Mouse (Mus musculus) cortical plate, adult 2 months (tissue): Measurements from ENCODE around the gene Sbk1. TPM values are rescaled to one million over a fixed set of nuclear protein-coding genes. Genes with fewer than 3 reads are reported as not detected.

ENCODE experiments used
- H3K27ac ChIP-seq: fragments of 200-500 bp; 2 replicates; pipeline ENCODE4 v1.5.1; 2012; ENCODE audit warnings: low read length, control low read depth, inconsistent platforms; ENCODE audit not compliant: insufficient read depth
- H3K4me1 ChIP-seq: fragments of 200-500 bp; 2 replicates; pipeline ENCODE4 v1.6.1; 2011; ENCODE audit warnings: low read length; ENCODE audit not compliant: control insufficient read depth, insufficient read depth
- H3K4me3 ChIP-seq: fragments of 200-500 bp; 2 replicates; pipeline ENCODE4 v1.5.1; 2011; ENCODE audit warnings: mild to moderate bottlenecking, low read length, control low read depth; ENCODE audit not compliant: insufficient read depth
- CTCF ChIP-seq: fragments of 200-500 bp; IDR thresholded peaks from 2 replicates; pipeline ENCODE4 v1.5.1; 2011; ENCODE audit warnings: mild to moderate bottlenecking, control low read depth, low read length; ENCODE audit not compliant: insufficient read depth; ENCODE audit errors: extremely low read depth
- POLR2A ChIP-seq: fragments of 200-500 bp; IDR thresholded peaks from 2 replicates; pipeline ENCODE4 v1.6.1; 2011; ENCODE audit warnings: mild to moderate bottlenecking, low read length, control low read depth; ENCODE audit not compliant: insufficient read depth; ENCODE audit errors: extremely low read depth
- polyA plus RNA-seq: library from polyadenylated mRNA; depleted of rRNA; stranded (reverse); fragments of >200 nt; gene quantifications from 2 replicates; pipeline ENCODE4 v1.2.3, GENCODE M21; 2012

Gene Sbk1
- polyA plus RNA-seq, 1 experiment, result 49.2 TPM

DNA sequence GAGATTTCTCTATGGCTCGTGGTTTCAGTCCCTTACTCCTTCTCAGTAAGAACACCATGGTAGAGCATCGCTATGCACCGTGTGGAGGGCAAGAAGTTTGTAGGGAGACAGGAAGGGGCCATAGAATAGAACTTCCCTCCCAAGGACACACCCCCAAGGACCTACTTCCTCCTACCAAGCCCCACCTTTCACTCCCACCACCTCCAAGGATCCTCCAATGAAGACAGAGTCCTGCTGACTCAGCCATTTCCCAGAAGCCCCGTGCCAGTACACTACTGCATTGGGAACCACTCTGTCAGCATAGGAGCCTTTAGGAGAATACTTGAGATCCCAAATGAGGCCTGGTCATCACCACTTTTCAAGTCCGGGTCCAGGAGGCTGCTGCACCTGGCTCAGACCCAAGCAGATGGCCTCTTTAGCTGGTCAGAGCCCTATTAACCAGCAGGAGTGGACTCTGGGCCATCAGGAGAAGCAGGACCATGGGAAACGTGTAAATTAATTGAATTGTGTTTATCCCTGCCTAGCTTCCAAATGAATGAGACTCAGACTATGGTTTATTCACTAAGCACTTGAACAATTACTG lies 28.2 kb upstream of the Sbk1 start:
- TF ChIP-seq POLR2A (no peak), CTCF (no peak)
- Histone ChIP-seq H3K4me1 (peaks cover 3% of the 10 kb centered on the region; the same call in 1 of the 2 replicates), H3K27ac (no peak overlapping the region), H3K4me3 (no peak overlapping the region)

DNA sequence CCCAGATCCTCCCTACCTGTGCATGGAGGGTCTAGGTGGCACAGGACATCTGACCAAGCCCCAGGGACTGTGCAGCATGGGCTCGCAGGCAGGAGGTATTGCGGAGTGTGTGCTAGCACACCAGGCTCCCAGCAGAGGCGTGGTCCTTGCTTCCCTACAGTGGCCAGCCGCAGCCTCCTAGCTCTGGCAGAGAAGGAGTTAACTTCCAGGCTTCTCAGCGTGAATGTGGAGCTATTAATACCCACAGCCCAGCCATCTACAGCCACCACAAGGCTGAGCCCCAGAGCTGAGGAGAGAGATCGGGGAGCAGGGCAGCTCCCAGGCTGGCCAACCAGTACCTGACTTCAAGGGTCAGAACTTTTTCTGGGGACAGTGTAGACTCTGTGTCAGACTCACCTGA lies 24.3 kb upstream of the Sbk1 start:
- Histone ChIP-seq H3K27ac (no peak overlapping the region), H3K4me3 (peak overlapping the region; percentile 31), H3K4me1 (peaks cover 3% of the 10 kb centered on the region; the same call in 1 of the 2 replicates)
- 0 out of 2 replicates have a peak, but pooled peaks have one; percentile 24 for TF ChIP-seq POLR2A
- no peak for TF ChIP-seq CTCF

- Histone ChIP-seq H3K27ac (no peak overlapping the region), H3K4me1 (peaks cover 3% of the 10 kb centered on the region; the same call in 1 of the 2 replicates), H3K4me3 (peak overlapping the region; percentile 31)
- TF ChIP-seq POLR2A, result no peak
- no peak for TF ChIP-seq CTCF
Measured at GRCm38 (mm10) chr7:126248641-126249141, 23.7 kb upstream of the Sbk1 start.

DNA sequence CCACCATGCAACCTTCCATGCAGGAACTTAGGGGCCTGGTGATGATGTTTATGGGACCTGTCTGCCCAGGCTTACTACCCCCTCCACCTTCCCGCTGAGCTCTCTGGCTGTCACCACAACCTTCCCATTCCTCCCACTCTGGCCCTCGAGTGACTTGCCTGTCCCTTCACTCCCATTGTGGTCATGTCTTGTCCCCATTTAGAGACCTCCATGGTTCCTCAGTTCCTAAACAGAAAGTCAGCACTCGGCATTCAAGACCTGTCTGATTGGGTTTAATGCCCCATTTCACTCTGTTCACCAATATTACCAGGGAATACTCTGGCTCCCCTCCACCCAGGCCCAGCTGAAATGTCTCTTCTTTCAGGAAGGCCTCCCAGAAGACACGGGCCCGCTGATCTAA lies 23.3 kb upstream of the Sbk1 start:
- peak overlapping the region; percentile 31 for H3K4me3 ChIP-seq
- TF ChIP-seq CTCF (no peak), POLR2A (no peak)
- no peak overlapping the region for H3K27ac ChIP-seq
- peaks cover 3% of the 10 kb centered on the region; the same call in 1 of the 2 replicates for H3K4me1 ChIP-seq

- TF ChIP-seq POLR2A (no peak), CTCF (no peak)
- no peak overlapping the region for H3K27ac ChIP-seq
- no peak overlapping the region for H3K4me3 ChIP-seq
- H3K4me1 ChIP-seq, result peaks cover 3% of the 10 kb centered on the region; the same call in 1 of the 2 replicates
Measured at GRCm38 (mm10) chr7:126249986-126250385, 22.4 kb upstream of the Sbk1 start.

GRCm38 (mm10) chr7:126250481-126250880 lies 21.9 kb upstream of the Sbk1 start:
- no peak overlapping the region for H3K4me3 ChIP-seq
- TF ChIP-seq CTCF (no peak), POLR2A (no peak)
- H3K4me1 ChIP-seq, result peaks cover 3% of the 10 kb centered on the region; the same call in 1 of the 2 replicates
- H3K27ac ChIP-seq, result no peak overlapping the region

GRCm38 (mm10) chr7:126251698-126252097 lies 20.7 kb upstream of the Sbk1 start:
- no peak overlapping the region for H3K4me3 ChIP-seq
- no peak overlapping the region for H3K27ac ChIP-seq
- no peak for TF ChIP-seq CTCF
- no peak for TF ChIP-seq POLR2A
- peaks cover 3% of the 10 kb centered on the region; the same call in 1 of the 2 replicates for H3K4me1 ChIP-seq

GRCm38 (mm10) chr7:126252230-126252629 lies 20.2 kb upstream of the Sbk1 start:
- Histone ChIP-seq H3K4me3 (no peak overlapping the region), H3K27ac (no peak overlapping the region), H3K4me1 (peaks cover 3% of the 10 kb centered on the region; the same call in 1 of the 2 replicates)
- TF ChIP-seq POLR2A, result no peak
- TF ChIP-seq CTCF, result no peak

DNA sequence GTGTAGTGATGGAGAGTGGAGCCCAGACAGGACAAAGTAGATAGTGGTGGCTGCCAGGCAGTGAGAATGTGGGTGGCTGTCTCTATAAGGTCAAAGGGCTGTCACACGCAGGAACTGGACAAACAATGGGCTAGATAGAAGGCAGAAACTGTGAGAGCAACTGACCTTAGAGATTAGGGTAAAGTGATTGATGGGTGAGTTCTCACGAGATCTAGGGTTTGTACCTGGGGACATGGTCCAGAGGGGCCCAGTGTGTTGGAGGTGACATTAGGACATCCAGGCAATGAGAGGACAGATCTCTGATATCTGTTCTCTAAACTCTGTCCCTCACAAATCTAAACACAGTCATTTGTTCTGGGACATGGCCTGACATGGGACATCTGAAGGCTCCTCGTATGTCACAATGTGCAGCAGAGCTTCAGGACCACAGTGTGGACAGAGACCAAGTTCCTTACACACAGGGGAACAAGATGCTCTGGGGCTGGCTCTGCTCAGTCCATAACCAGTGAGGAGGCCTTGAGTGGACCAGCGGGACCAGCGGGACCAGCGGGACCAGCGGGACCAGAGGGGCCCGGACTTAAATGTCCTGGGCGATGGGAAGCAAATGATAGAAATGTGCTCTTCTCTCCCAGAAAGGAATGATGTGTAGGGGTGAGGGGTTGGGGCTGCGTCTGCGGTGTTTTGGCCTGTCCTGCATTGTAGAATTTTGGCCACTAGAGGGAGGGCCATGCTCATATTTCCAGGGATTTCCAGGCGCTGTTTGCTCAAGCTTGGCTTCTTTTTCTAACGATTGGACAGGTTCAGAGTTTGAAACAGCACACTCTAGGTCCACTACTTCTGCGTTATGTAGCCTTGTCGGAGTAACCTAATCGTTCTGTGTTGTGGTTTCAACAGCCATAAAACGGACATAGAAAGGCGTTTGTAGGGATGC lies 11.9 kb upstream of the Sbk1 start:
- peak; percentile 96 for TF ChIP-seq CTCF
- no peak for TF ChIP-seq POLR2A
- no peak overlapping the region for H3K27ac ChIP-seq
- no peak overlapping the region for H3K4me3 ChIP-seq
- no peaks in the 10 kb centered on the region for H3K4me1 ChIP-seq
